Mouse (Mus musculus): Measurements from ENCODE around the gene Gpx6. TPM values are rescaled to one million over a fixed set of nuclear protein-coding genes. Genes with fewer than 3 reads are reported as not detected.

Gpx6 gene
- total RNA-seq, 4 experiments from 2014 or later: not detected

- DNase-seq: no peak
These were observed 11.5 kb downstream of the Gpx6 start for GRCm38 (mm10) chr13:21323405-21323804.

GRCm38 (mm10) chr13:21326191-21326590 lies 14.3 kb downstream of the Gpx6 start:
- no peak for DNase-seq

GRCm38 (mm10) chr13:21326657-21327211 lies 14.8 kb downstream of the Gpx6 start:
- peak; percentile 52 for DNase-seq

GRCm38 (mm10) chr13:21327424-21327823 lies 15.5 kb downstream of the Gpx6 start:
- no peak for DNase-seq

GRCm38 (mm10) chr13:21346610-21347009 lies 34.7 kb downstream of the Gpx6 start, which contains the start of gene Olfr1367:
Olfr1367 (plus strand) TSS chr13:21346910.
- no peak for DNase-seq

GRCm38 (mm10) chr13:21350593-21350992 lies 38.7 kb downstream of the Gpx6 start:
- no peak for DNase-seq

- DNase-seq: peak; percentile 92
These were observed 50.8 kb downstream of the Gpx6 start, which contains the start of gene Zscan12 for GRCm38 (mm10) chr13:21362621-21363248. Zscan12 (plus strand) TSS chr13:21362820.

- no peak for DNase-seq
These were observed 51.8 kb downstream of the Gpx6 start for GRCm38 (mm10) chr13:21363719-21364118.

GRCm38 (mm10) chr13:21366635-21367034 lies 54.7 kb downstream of the Gpx6 start:
- no peak for DNase-seq

Other genes starting within 250 kb of the Gpx6 start
- not detected for gene Olfr1370, start 237.2 kb upstream of the Gpx6 start, total RNA-seq (2022)
- gene Olfr1369-ps1, start 200.6 kb upstream of the Gpx6 start, total RNA-seq (2022): not detected
- not detected for gene Olfr263, start 182.5 kb upstream of the Gpx6 start, total RNA-seq (2022)
- gene Olfr1368, start 166.3 kb upstream of the Gpx6 start, total RNA-seq (2022): not detected
- gene Trim27, start 132.7 kb upstream of the Gpx6 start, total RNA-seq (2022): 10 to 100 TPM; 46.8 to 54.3 (median 52.6) TPM
- not detected for gene Gpx5, start 19.4 kb upstream of the Gpx6 start, total RNA-seq (2022)
- not detected for gene Olfr1367, start 34.8 kb downstream of the Gpx6 start, total RNA-seq (2022)
- 10 to 100 TPM in 3 of 4 experiments, 1 to 10 TPM in 1; 9.6 to 12.8 (median 11.1) TPM for gene Zscan12, start 50.7 kb downstream of the Gpx6 start, total RNA-seq (2022)
- gene Zkscan3, start 90.6 kb downstream of the Gpx6 start, total RNA-seq (2022): 10 to 100 TPM; 55.7 to 74.1 (median 68.0) TPM
- gene Pgbd1, start 128.9 kb downstream of the Gpx6 start, total RNA-seq (2022): 1 to 10 TPM in 2 of 4 experiments, under 1 TPM in 2; 0.75 to 1.9 (median 1.1) TPM
- gene Zscan26, start 141.6 kb downstream of the Gpx6 start, total RNA-seq (2022): 10 to 100 TPM; 41.9 to 57.9 (median 51.1) TPM
- gene Nkapl, start 156.4 kb downstream of the Gpx6 start, total RNA-seq (2022): 1 to 10 TPM; 1.2 to 2.1 (median 1.8) TPM
- gene Zkscan4, start 166.8 kb downstream of the Gpx6 start, total RNA-seq (2022): 1 to 10 TPM; 2.5 to 4.9 (median 3.8) TPM
- gene Gm10065, start 167.3 kb downstream of the Gpx6 start, total RNA-seq (2022): not detected
- 10 to 100 TPM in 2 of 4 experiments, 1 to 10 TPM in 2; 7.8 to 11.5 (median 10.3) TPM for gene AK157302, start 183.1 kb downstream of the Gpx6 start, total RNA-seq (2022)
- gene Gm11273, start 189.3 kb downstream of the Gpx6 start, total RNA-seq (2022): 10 to 100 TPM; 48.5 to 62.2 (median 55.3) TPM
- gene Zkscan8, start 219.0 kb downstream of the Gpx6 start, total RNA-seq (2022): 10 to 100 TPM; 20.4 to 30.2 (median 26.0) TPM
- gene Olfr1366, start 230.7 kb downstream of the Gpx6 start, total RNA-seq (2022): not detected
- gene Olfr1535, start 247.8 kb downstream of the Gpx6 start, total RNA-seq (2022): not detected

All from adrenal gland, adult 8-10 months (tissue).